Mouse (Mus musculus): ENCODE results near the gene Crk. TPM values are rescaled to one million over a fixed set of nuclear protein-coding genes. Genes with fewer than 3 reads are reported as not detected.

Gene Crk
- total RNA-seq, 2 experiments from 2014 or later = 125 to 137 TPM

DNA sequence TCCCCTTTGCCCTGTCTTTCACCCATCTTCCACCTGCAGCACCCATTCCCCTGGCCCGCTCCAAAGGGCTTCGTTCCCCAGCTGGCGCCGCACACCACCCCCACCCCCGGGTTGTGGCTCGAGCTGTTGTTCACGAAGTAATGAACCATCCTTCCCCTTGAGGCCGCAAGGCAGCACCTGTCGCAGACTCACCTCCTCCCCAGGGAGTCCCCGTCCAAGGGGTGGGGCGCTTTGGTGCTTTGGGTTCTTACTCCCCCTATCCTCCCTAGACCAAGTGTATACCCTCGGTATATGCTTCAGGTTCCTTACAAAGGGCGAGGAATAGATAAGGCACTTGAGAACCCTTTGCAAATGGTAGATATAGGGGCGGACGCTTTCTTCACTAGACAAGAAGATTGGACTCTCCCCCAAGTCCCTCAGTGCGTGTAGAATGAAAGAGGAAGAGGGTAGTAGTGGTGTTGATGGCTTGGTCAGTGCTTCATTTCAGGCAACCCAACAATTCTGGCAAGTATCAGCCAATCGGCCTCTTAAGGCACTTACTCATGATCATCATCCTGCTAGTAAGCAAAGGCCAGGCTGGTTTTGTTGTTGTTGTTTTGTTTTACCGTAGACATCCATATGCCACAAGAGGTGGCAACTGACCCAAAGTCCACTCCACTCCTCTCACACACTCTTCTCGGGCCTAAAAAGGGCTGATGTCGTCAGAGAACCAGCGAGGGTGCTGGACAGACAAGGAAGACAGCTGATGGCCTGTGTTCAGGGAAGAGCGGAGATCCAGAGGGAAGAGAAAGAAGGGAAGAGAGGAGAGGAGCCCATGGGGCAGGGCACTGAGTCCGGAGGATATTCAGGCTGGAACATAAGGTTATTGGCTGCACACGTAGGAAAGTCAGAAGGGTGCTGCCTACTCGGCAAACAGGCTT lies 24.3 kb upstream of the Crk start:
- no peak for DNase-seq (ENCODE audit: low spot score in 2 of 2)
- intact Hi-C loops (cut with DNase I) = no loop called here

DNA sequence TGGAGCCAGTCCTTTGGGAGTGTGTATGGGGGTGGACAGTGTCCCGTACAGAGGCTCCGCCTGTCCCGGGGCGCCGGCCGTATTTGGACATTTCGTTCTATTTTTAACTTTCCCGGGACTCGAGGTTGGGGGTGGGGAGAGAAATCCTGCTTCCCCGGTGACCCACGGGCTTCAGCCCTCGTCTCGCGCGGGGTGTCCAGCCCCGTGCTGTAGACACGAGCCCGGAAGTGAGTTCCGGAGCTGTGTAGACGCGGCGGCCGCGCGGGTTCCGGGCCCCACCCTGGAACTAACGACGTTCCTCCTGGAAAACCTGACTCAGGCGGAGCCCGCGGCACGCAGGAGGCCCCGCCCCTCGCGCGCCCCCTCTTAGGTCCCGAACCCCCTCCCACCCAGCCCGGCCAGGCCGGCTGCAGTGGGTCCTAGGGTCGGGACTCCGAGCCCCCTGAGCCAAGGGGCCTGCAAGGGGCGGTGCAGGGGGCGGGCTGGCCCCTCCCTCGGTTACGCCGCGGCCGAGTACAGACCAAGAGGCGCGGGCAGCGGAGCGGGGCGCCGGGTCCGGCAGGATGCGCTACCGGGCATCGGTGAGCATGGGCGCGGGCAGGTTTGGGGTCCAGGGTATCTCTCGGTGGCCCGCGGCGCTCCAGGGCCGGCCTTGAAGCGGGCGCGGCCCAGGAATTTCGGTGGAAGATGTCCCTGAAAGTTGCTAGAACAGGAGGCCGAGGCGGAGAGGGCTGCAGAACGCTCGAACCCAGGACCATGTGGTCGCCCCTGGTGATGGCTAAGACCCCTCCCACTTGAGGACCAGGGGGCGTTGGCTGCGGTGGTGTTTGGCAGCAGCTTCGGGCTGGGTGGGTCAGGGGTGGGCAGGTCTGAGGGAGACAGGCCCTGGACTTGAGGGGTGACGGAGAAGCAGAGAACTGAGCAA lies 23.2 kb upstream of the Crk start:
- DNase-seq (ENCODE audit: low spot score in 2 of 2) = peak; percentile 61 to 64
- intact Hi-C loops (cut with DNase I) = no loop called here

DNA sequence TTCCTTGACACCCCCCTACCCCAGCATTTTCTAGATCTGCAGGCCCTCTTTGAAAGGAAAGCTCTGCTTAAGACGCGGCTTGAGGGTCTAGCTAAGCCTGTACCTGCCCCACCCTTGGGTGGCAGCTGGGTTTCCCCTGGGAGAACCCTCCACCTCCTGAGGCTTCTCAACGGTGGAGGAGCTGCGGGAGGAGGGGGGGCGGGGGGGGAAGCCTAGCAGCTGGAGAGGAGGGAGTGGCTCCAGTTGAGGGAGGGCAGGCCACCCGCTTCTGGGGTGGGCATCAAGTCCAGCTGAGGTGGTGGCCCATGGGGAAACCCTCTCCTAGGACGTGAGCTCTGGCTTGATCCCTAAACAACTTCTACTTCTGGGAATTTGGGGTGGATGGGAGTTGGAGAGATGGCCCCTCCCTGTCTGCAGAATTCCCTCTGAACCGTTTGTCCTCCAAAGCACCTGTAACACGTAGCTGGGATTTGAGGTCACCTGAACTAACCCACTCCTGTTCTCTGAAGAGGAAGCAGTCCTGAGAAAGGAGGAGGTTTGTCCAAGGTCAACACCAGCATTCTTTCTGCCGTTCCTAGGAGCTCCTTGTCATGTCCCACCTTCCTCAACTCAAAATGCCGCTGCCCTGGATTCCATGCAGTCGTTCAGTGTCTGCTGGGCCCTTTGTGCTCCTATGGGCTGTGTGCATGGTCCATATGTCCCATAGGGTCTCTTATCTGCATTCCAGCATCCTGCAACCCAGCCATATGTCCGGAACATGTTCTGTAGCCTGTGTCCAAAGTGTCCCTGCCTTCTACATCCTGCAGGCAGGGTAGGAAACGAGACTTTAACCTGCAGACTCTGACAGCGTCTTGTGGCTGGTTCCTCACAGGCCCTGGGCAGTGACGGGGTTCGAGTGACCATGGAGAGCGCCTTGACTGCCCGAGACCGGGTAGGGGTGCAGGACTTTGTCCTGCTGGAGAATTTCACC lies 22.2 kb upstream of the Crk start:
- intact Hi-C loops (cut with DNase I) = no loop called here
- DNase-seq (ENCODE audit: low spot score in 2 of 2) = no peak

DNA sequence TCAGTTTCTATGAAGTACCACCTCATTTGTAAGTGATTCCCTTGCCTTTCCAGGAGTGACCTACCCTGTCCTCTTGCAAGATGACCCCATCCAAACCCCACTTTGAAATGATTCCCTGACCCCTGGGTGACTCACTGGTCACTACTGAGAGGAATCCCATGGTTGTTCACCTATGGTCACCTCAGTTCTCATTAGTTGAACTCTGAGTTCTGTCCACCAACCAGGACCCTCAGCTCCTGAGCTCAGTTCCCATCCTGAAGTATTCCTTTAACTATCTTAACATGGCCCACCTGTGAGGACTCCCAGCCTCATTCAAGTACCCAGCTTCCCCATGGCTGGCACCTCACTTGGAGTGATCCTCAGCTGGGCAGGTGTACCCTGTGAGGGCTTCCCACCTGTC lies 21.2 kb upstream of the Crk start:
- DNase-seq (ENCODE audit: low spot score in 2 of 2) = no peak
- intact Hi-C loops (cut with DNase I) = no loop called here

DNA sequence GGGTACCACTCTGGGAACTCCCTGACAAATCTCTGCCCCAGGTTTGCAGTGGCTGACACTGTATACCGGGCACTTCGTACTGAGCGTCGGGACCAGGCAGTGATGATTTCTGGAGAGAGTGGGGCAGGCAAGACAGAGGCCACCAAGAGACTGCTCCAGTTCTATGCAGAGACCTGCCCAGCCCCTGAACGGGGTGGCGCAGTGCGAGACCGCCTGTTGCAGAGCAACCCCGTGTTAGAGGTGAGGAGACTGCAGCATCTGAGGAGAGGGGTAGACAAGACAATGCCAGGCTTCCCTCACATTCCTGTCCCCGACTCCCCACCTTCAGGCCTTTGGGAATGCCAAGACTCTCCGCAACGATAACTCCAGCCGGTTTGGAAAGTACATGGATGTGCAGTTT lies 20.7 kb upstream of the Crk start:
- intact Hi-C loops (cut with DNase I) = no loop called here
- DNase-seq (ENCODE audit: low spot score in 2 of 2) = no peak

DNA sequence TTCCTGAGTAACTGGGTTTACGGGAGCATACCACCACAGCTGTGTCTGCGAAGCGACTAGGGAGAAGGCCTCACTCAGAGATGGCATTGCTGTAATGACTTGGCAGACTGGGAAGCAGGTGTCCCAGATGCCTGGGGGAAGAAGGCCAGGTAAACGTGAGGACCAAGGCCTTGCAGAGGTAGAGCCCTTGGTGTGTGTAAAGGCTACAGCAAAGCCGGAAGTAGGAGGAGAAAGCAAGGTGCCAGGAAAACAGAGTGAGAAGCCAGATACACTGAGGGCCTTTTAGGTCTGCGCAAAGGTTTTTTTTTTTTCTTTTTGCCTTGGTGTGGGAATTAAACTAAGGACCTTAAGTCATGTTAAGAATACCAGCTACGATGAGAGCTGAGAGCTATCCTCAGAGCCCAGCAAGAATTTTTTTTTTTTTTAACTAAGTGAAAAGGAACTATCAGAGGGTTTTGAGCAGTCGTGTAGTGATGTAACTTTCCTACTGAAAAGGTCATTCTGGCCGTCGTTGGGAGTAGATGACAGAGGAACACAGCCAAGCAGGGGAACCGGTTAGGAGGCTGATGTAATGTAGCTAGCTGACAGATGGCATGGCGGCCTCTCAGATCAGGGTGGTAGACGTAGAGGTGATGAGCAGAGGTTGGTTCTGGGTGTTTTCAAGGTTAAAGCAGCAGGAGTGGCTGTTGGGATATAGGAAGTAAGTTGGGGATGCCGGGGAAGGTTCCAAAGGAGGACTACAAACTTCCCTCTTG lies 19.9 kb upstream of the Crk start:
- intact Hi-C loops (cut with DNase I) = no loop called here
- DNase-seq (ENCODE audit: low spot score in 2 of 2) = no peak

DNA sequence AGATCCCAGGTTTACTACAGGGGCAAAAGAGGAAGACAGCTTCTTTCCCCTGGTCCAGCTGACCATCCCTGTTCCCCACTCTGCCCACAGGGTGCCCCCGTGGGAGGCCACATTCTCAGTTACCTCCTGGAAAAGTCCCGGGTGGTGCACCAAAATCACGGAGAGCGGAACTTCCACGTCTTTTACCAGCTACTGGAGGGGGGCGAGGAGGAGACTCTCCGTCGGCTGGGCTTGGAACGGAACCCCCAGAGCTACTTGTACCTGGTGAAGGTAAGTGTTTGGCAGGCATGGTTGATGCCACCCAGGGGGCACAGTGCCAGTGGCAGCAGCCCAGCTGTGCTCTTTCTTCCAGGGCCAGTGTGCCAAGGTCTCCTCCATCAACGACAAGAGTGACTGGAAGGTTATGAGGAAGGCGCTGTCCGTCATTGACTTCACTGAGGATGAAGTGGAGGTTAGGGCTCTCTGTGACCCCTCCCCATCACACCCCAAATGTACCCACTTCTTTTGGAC lies 18.9 kb upstream of the Crk start:
- intact Hi-C loops (cut with DNase I) = no loop called here
- DNase-seq (ENCODE audit: low spot score in 2 of 2) = no peak

DNA sequence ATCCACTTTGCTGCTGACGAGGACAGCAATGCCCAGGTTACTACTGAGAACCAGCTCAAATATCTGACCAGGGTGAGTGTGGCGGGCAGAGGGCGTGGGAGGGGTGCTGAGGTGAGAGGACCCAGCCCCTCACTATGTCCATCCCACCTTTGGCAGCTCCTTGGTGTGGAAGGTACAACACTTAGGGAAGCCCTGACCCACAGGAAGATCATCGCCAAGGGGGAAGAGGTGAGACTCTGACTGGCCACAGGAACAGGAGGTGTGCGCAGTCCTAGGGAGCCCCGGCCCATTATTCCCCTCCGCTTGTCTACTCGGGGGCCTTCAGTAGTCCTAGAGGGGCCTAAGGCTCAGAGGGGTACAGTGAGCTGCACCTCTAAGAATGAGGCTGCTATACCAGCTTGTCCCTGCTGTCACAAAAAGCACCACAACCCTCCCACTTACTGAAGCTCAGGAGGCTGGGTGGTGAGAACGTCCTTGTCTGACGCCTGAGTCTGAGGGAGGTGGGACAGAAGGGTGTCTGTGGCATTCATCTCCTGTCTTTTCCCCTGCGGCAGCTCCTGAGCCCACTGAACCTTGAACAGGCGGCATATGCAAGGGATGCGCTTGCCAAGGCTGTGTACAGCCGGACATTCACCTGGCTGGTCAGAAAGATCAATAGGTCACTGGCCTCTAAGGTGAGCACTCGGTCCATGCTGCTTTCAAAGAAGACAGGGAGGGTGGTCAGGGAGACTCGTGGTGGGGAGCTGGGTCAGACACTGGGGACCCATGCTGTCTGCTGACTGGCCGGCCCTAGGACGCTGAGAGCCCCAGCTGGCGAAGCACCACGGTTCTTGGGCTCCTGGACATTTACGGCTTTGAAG lies 17.9 kb upstream of the Crk start:
- intact Hi-C loops (cut with DNase I) = no loop called here
- DNase-seq (ENCODE audit: low spot score in 2 of 2) = peak in 1 of 2 experiments; percentile 56

DNA sequence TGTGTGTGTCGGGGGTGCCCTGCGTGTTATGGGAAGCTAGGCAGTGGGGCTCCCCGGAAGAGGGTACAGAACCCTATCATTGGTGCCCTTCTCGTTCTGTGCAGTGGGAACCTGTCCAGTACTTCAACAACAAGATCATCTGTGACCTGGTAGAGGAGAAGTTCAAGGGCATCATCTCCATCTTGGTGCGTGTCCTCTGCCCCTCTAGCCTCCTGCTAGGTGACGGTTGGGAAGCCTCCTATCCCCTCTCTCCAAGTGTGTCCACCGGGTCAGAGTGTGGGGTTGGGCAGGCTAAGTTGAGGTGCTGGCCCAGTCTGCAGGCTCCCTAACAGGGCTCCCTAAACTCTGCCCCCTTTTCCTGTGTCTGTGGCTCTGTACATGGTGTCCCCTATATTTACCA lies 16.9 kb upstream of the Crk start:
- no peak for DNase-seq (ENCODE audit: low spot score in 2 of 2)
- intact Hi-C loops (cut with DNase I) = no loop called here

DNA sequence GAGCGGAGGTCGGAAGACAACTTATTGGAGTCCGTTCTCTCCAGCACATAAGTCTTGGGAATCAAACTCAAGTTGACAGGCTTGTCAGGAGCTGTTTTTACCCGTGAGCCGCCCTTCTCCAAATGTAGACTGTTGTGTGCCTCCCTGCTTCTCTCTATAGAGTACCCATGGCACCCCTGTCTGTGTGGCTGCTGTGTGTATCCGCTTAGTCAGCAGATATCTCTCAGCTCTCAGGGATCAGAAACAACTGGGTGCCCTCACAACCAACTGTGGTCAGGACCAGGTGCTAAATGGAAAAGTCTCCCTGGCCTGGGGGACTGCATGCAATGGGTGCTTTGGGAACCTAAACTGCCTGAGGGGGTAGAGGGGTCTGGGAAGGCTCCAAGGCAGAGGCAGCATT lies 12.8 kb upstream of the Crk start:
- intact Hi-C loops (cut with DNase I) = no loop called here
- DNase-seq (ENCODE audit: low spot score in 2 of 2) = no peak

DNA sequence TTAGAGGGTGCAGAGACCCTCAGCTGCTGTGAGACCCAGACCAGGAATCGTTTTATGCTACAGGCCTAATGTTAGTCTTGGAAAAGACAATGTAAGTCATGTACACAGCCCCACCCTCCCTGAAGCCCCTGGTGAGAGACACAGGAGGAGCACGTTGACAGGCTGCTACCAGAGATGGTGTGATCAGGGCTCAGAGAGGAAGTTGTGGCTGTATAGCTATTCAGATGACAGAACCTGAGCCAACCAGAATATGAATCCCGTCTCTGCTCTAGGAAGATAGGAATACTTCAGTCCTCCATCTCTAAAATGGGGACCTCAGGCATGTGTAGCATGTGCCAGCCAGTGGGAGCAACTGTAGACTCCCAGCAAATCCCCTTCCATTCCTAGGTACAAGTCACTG lies 10.4 kb upstream of the Crk start:
- intact Hi-C loops (cut with DNase I) = no loop called here
- DNase-seq (ENCODE audit: low spot score in 2 of 2) = no peak

DNA sequence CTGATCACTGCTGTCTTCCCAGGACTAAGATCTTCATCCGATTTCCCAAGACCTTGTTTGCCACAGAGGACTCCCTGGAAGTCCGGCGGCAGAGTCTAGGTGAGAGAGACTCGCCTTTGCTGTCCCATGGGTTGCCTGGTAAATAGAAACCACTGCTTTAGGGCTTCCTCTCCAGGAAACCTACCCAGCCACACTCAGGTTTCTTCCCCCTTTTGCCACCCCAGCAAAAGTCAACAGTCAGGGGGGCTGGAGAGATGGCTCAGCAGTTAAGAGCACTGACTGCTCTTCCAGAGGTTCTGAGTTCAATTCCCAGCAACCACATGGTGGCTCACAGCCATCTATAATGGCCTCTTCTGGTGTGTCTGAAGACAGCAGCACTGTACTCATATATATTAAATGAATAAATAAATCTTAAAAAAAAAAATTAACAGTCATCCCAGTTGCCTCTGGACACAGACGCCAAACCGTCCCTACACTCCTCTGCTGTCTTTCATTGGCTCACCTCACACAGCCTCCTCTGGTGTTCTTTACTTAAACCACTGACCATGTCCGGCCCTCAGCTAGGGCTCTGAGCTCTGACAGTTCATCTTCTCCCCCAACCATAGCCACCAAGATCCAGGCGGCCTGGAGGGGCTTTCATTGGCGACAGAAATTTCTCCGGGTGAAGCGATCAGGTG lies 9.7 kb upstream of the Crk start:
- no peak for DNase-seq (ENCODE audit: low spot score in 2 of 2)
- intact Hi-C loops (cut with DNase I) = no loop called here

DNA sequence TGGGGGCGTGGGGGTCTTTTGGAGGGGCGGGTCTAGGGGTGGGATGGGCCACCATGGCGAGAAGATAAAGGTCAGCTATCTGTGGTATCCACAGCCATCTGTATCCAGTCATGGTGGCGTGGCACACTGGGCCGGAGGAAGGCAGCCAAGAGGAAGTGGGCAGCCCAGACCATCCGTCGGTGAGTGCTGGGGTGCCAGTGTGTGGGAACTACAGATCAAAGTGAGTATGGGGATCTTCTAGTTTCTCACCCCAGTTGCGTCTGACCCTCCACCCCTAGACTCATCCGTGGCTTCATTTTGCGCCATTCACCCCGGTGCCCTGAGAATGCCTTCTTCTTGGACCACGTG lies 9.2 kb upstream of the Crk start:
- DNase-seq (ENCODE audit: low spot score in 2 of 2) = no peak
- intact Hi-C loops (cut with DNase I) = no loop called here

DNA sequence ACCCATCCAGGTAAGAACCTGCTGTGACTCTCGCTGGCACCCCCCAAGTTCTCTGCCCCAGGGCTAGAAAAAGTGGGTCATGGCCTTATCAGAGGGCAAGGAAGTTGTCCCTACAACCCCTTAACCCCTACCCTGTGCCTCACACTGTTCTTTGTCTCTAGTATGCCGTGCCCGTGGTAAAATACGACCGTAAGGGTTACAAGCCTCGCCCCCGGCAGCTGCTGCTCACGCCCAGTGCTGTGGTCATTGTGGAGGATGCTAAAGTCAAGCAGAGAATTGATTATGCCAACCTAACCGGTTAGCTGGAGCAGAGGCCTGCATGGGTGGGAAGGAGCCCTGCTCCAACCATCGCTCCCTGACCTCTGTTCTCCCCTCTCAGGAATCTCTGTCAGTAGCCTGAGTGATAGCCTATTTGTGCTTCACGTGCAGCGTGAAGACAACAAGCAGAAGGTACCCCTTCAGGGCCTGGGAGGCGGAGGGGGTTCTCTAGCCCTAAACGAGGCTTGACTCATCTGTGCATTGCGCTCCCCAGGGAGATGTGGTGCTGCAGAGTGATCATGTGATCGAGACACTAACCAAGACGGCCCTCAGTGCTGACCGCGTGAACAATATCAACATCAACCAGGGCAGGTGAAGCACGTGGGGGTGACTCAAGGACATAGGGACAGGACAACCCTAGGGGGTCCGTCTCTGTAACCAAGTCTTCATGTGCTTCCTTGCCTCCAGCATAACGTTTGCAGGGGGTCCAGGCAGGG lies 7.5 kb upstream of the Crk start:
- no peak for DNase-seq (ENCODE audit: low spot score in 2 of 2)
- intact Hi-C loops (cut with DNase I) = no loop called here

DNA sequence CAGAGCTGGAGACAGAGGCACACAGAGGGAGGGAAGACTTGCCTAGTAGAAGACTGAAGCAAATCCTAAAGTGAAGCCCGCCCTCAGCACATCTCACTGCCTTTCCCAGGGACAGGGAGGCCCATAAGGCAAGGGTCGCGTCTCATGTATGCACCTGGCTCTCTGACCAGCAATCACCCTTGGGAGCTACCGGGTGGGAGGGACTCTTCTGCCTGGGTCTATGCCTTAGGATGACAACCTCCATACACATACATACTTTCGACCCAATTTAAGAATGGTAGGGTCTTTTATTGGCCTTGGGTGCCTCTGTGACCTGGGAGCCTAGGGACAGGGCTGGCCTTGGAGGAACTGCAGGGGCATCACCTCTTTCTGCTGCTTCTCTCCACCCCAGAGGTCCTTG lies 5.6 kb upstream of the Crk start:
- DNase-seq (ENCODE audit: low spot score in 2 of 2) = no peak
- intact Hi-C loops (cut with DNase I) = no loop called here

DNA sequence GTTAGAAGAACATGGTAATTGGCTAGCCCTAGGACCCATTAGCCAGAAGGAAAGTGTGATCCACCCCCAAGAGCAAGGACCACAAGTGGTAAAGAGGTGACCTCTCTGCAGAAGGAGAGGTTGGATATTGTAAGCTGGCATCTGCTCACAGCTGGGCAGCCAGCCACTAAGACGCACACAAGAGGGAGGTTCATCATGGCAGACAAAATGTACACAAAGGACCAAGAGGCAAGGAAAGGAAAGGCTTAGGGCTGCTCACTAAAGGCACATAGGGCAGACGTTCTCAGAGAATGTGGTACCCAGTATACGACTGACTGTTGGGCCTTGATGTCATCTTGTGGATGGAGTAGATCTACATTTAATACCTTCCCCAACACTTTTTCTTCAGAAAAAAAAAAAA lies 4.2 kb upstream of the Crk start:
- intact Hi-C loops (cut with DNase I) = no loop called here
- no peak for DNase-seq (ENCODE audit: low spot score in 2 of 2)

All from left cerebral cortex, postnatal 25 days (tissue).